Mouse (Mus musculus) embryonic facial prominence, embryonic 12.5 days (tissue): ENCODE results near the gene Mapk11. TPM values are rescaled to one million over a fixed set of nuclear protein-coding genes. Genes with fewer than 3 reads are reported as not detected.

ENCODE experiments used
- ATAC-seq: fragments of 200-750 bp; cut with Nextera tagmentation; 2 replicates; pipeline ENCODE4 v1.8.0; 2017; ENCODE audit not compliant: insufficient number of reproducible peaks, insufficient read depth, low FRiP score, low TSS enrichment
- H3K27ac ChIP-seq: fragments of 300-500 bp; sonication (generic); 2 replicates; pipeline ENCODE4 v1.5.1; 2016; ENCODE audit warnings: mild to moderate bottlenecking
- H3K27me3 ChIP-seq: fragments of 300-500 bp; sonication (generic); 2 replicates; pipeline ENCODE4 v1.6.1; 2016; ENCODE audit warnings: mild to moderate bottlenecking, moderate library complexity
- H3K36me3 ChIP-seq: fragments of 300-500 bp; sonication (generic); 2 replicates; pipeline ENCODE4 v1.6.1; 2016; ENCODE audit warnings: mild to moderate bottlenecking
- H3K4me1 ChIP-seq: fragments of 300-500 bp; sonication (generic); 2 replicates; pipeline ENCODE4 v1.6.1; 2016
- H3K4me2 ChIP-seq: fragments of 300-500 bp; sonication (generic); replicated peaks from 2 replicates; pipeline ENCODE4 v1.6.1; 2016; ENCODE audit warnings: mild to moderate bottlenecking, moderate library complexity
- H3K4me3 ChIP-seq: fragments of 300-500 bp; sonication (generic); 2 replicates; pipeline ENCODE4 v1.5.1; 2016; ENCODE audit warnings: mild to moderate bottlenecking
- H3K9ac ChIP-seq: fragments of 300-500 bp; sonication (generic); 2 replicates; pipeline ENCODE4 v1.6.1; 2016; ENCODE audit warnings: mild to moderate bottlenecking, moderate library complexity
- H3K9me3 ChIP-seq: fragments of 300-500 bp; sonication (generic); 2 replicates; pipeline ENCODE4 v1.6.1; 2016; ENCODE audit warnings: mild to moderate bottlenecking, moderate library complexity
- WGBS: fragments of 180-500 bp; shearing (Covaris S2); methylation state at CpG from one replicate; pipeline ENCODE4 v1.1.7; 2016; 5-methylcytosine and 5-hydroxymethylcytosine counted together
- polyA plus RNA-seq: library from polyadenylated mRNA; unstranded; fragments of >200 nt; fragmentation: Nextera tagmentation; extraction: Ambion mirVana; gene quantifications from 2 replicates; pipeline ENCODE4 v1.2.1, GENCODE M21; 2016

The Mapk11 gene
- polyA plus RNA-seq, 1 experiment from 2014 or later, result 14.0 TPM

- peak; percentile 83 for ATAC-seq
Measured at GRCm38 (mm10) chr15:89180571-89181229, 31.3 kb upstream of the Mapk11 start, which contains the start of gene Plxnb2. Plxnb2 (minus strand) TSS chr15:89180788.

GRCm38 (mm10) chr15:89180081-89180541 lies 30.7 kb upstream of the Mapk11 start:
- Histone ChIP-seq H3K4me2 (peak overlapping the region; percentile 88), H3K9ac (peak overlapping the region; percentile 92), H3K9me3 (no peaks in the 10 kb centered on the region), H3K27me3 (no peaks in the 10 kb centered on the region), H3K4me3 (peak overlapping the region; percentile 88), H3K27ac (peak overlapping the region; percentile 94), H3K4me1 (peaks cover 62% of the 10 kb centered on the region), H3K36me3 (peaks cover 4% of the 10 kb centered on the region; the same call in 1 of the 2 replicates)
- under 1% methylated on average over 26 of the region's 26 CpGs for WGBS
- peak; percentile 8; the same call in 1 of the 2 replicates for ATAC-seq

More at GRCm38 (mm10) chr15:89180571-89181229, 31.3 kb upstream of the Mapk11 start, which contains the start of gene Plxnb2:
- Histone ChIP-seq H3K27ac (peak within 1 kb of the TSS; percentile 94), H3K9me3 (no peaks in the 10 kb centered on the region), H3K4me3 (peak within 1 kb of the TSS; percentile 88), H3K36me3 (peaks cover 4% of the 10 kb centered on the region; the same call in 1 of the 2 replicates), H3K9ac (peak within 1 kb of the TSS; percentile 92), H3K4me1 (peaks cover 56% of the 10 kb centered on the region), H3K4me2 (peak within 1 kb of the TSS; percentile 88), H3K27me3 (no peaks in the 10 kb centered on the region)
- under 1% methylated on average over 69 of the region's 72 CpGs for WGBS

GRCm38 (mm10) chr15:89179630-89179964 lies 30.2 kb upstream of the Mapk11 start:
- Histone ChIP-seq H3K4me2 (peak overlapping the region; percentile 88), H3K27ac (peak overlapping the region; percentile 94), H3K9me3 (no peaks in the 10 kb centered on the region), H3K36me3 (no peaks in the 10 kb centered on the region; the same call in 1 of the 2 replicates), H3K4me1 (peaks cover 66% of the 10 kb centered on the region), H3K9ac (peak overlapping the region; percentile 92), H3K27me3 (no peaks in the 10 kb centered on the region), H3K4me3 (peak overlapping the region; percentile 88)
- ATAC-seq, result no peak
- WGBS, result 5% methylated on average over 6 of the region's 6 CpGs

- Histone ChIP-seq H3K4me3 (peak overlapping the region; percentile 88), H3K36me3 (no peaks in the 10 kb centered on the region), H3K9me3 (no peaks in the 10 kb centered on the region), H3K9ac (peak overlapping the region; percentile 92), H3K27ac (peak overlapping the region; percentile 94), H3K27me3 (no peaks in the 10 kb centered on the region), H3K4me2 (peak overlapping the region; percentile 88), H3K4me1 (peaks cover 71% of the 10 kb centered on the region)
- WGBS, result 1% methylated on average over 16 of the region's 16 CpGs
- 0 out of 2 replicates have a peak, but pooled peaks have one; percentile 7 for ATAC-seq
Measured at GRCm38 (mm10) chr15:89178954-89179629, 29.7 kb upstream of the Mapk11 start.

- WGBS, result 78% methylated on average over 7 of the region's 7 CpGs
- peak overlapping the region; percentile 94 for H3K27ac ChIP-seq
Measured at GRCm38 (mm10) chr15:89178260-89178860, 28.9 kb upstream of the Mapk11 start.

GRCm38 (mm10) chr15:89177576-89178259 lies 28.3 kb upstream of the Mapk11 start:
- H3K27ac ChIP-seq, result peak overlapping the region; percentile 64
- no peak for ATAC-seq
- no peaks in the 10 kb centered on the region for H3K27me3 ChIP-seq
- no peak overlapping the region for H3K4me3 ChIP-seq
- no peaks in the 10 kb centered on the region for H3K9me3 ChIP-seq
- peak overlapping the region; percentile 88 for H3K4me2 ChIP-seq
- H3K36me3 ChIP-seq, result no peaks in the 10 kb centered on the region
- peaks cover 85% of the 10 kb centered on the region for H3K4me1 ChIP-seq
- no peak overlapping the region for H3K9ac ChIP-seq
- WGBS, result 69% methylated on average over 4 of the region's 4 CpGs

More at GRCm38 (mm10) chr15:89178260-89178860, 28.9 kb upstream of the Mapk11 start:
- peak overlapping the region; percentile 88 for H3K4me2 ChIP-seq
- peak overlapping the region; percentile 88 for H3K4me3 ChIP-seq
- no peak for ATAC-seq
- H3K27me3 ChIP-seq, result no peaks in the 10 kb centered on the region
- no peaks in the 10 kb centered on the region for H3K36me3 ChIP-seq
- peaks cover 78% of the 10 kb centered on the region for H3K4me1 ChIP-seq
- H3K9ac ChIP-seq, result peak overlapping the region; percentile 92
- no peaks in the 10 kb centered on the region for H3K9me3 ChIP-seq

- 22% methylated on average over 5 of the region's 5 CpGs for WGBS
- H3K4me3 ChIP-seq, result no peak overlapping the region
- H3K4me2 ChIP-seq, result peak overlapping the region; percentile 88
- peak overlapping the region; percentile 64 for H3K27ac ChIP-seq
- no peaks in the 10 kb centered on the region for H3K27me3 ChIP-seq
- no peaks in the 10 kb centered on the region for H3K9me3 ChIP-seq
- H3K36me3 ChIP-seq, result no peaks in the 10 kb centered on the region
- no peak for ATAC-seq
- peaks cover 85% of the 10 kb centered on the region for H3K4me1 ChIP-seq
- H3K9ac ChIP-seq, result no peak overlapping the region
Measured at GRCm38 (mm10) chr15:89177121-89177520, 27.7 kb upstream of the Mapk11 start.

- Histone ChIP-seq H3K4me1 (peaks cover 85% of the 10 kb centered on the region), H3K9me3 (no peaks in the 10 kb centered on the region), H3K4me2 (peak overlapping the region; percentile 5; the same call in 1 of the 2 replicates), H3K27ac (no peak overlapping the region), H3K9ac (no peak overlapping the region), H3K27me3 (no peaks in the 10 kb centered on the region), H3K4me3 (no peak overlapping the region), H3K36me3 (no peaks in the 10 kb centered on the region)
- 77% methylated on average over 13 of the region's 13 CpGs for WGBS
- no peak for ATAC-seq
Measured at GRCm38 (mm10) chr15:89175411-89176155, 26.2 kb upstream of the Mapk11 start.

GRCm38 (mm10) chr15:89174889-89175339 lies 25.5 kb upstream of the Mapk11 start:
- H3K4me3 ChIP-seq, result no peak overlapping the region
- 0 out of 2 replicates have a peak overlapping the region, but pooled peaks have one; percentile 100 for H3K4me2 ChIP-seq
- H3K27ac ChIP-seq, result no peak overlapping the region
- H3K27me3 ChIP-seq, result no peaks in the 10 kb centered on the region
- H3K9me3 ChIP-seq, result no peaks in the 10 kb centered on the region
- ATAC-seq, result no peak
- 60% methylated on average over 11 of the region's 11 CpGs for WGBS
- H3K4me1 ChIP-seq, result peaks cover 91% of the 10 kb centered on the region
- no peak overlapping the region for H3K9ac ChIP-seq
- H3K36me3 ChIP-seq, result no peaks in the 10 kb centered on the region

- Histone ChIP-seq H3K27ac (0 out of 2 replicates have a peak overlapping the region, but pooled peaks have one; percentile 79), H3K27me3 (no peaks in the 10 kb centered on the region), H3K4me1 (peaks cover 92% of the 10 kb centered on the region), H3K36me3 (0 out of 2 replicates have a peak, but pooled peaks cover 4% of the 10 kb centered on the region), H3K9me3 (no peaks in the 10 kb centered on the region), H3K4me3 (peak overlapping the region; percentile 59), H3K4me2 (peak overlapping the region; percentile 100), H3K9ac (peak overlapping the region; percentile 74)
- peak; percentile 35; the same call in 1 of the 2 replicates for ATAC-seq
- WGBS, result under 1% methylated on average over 15 of the region's 15 CpGs
Measured at GRCm38 (mm10) chr15:89173906-89174214, 24.4 kb upstream of the Mapk11 start.
